Mouse (Mus musculus): Measurements from ENCODE around the gene Nlrc5. TPM values are rescaled to one million over a fixed set of nuclear protein-coding genes. Genes with fewer than 3 reads are reported as not detected.
"Not testable (repeated sequence)": the region's sequence is repeated elsewhere in the genome, so short reads cannot be mapped to it uniquely, and the experiment has no call there.

Gene Nlrc5
- polyA plus RNA-seq, 1 experiment, result 0.04 TPM

DNA sequence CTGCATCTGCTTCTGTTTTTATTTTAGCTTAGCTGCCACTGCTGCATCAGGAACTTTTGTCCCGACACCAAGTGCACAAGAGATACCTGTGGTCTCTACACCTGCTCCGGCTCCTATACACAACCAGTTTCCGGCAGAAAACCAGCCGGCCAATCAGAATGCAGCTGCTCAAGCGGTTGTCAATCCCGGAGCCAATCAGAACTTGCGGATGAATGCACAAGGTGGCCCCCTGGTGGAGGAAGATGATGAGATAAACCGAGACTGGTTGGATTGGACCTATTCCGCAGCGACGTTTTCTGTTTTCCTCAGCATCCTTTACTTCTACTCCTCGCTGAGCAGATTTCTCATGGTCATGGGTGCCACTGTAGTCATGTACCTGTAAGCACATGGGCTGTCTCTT, 42.0 kb upstream of the Nlrc5 start:
- H3K27me3 ChIP-seq (ENCODE audit: control insufficient read depth), result no peaks in the 10 kb centered on the region
- peaks cover 94% of the 10 kb centered on the region for H3K36me3 ChIP-seq (ENCODE audit: control insufficient read depth)
- H3K4me1 ChIP-seq (ENCODE audit: control insufficient read depth), result peaks cover 18% of the 10 kb centered on the region
- no peak overlapping the region for H3K4me3 ChIP-seq (replicated peaks)
- no peaks in the 10 kb centered on the region for H3K9me3 ChIP-seq (ENCODE audit: control insufficient read depth, low read length)
- no peak for TF ChIP-seq TAL1 (IDR thresholded peaks at IDR 0.05; ENCODE audit: low read length)
- TF ChIP-seq GATA1 (IDR thresholded peaks at IDR 0.05; ENCODE audit: low read length), result no peak

DNA sequence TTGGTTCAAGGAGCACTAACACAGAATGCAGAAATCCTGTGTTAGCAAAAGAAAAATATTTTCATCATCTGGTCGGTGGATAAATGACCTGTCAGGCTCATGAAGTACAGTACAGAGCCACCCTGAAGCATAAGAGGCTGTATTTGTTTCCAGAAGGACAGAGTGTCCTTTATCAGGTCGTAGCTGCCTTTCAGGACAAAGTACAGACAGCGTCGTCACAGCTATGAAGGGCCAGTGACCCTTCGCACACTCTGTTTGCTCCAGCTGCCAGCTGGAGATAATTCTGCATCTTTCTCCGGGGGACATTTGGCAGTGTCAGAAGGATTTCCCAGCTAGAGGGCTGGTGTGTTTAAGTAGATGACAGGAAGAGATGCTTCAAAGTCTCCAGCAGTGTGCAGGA, 41.5 kb upstream of the Nlrc5 start:
- Histone ChIP-seq H3K27me3 (ENCODE audit: control insufficient read depth) (no peaks in the 10 kb centered on the region), H3K4me1 (ENCODE audit: control insufficient read depth) (peaks cover 17% of the 10 kb centered on the region), H3K4me3 (replicated peaks) (no peak overlapping the region), H3K36me3 (ENCODE audit: control insufficient read depth) (peaks cover 99% of the 10 kb centered on the region), H3K9me3 (ENCODE audit: control insufficient read depth, low read length) (no peaks in the 10 kb centered on the region)
- no peak for TF ChIP-seq TAL1 (IDR thresholded peaks at IDR 0.05; ENCODE audit: low read length)
- TF ChIP-seq GATA1 (IDR thresholded peaks at IDR 0.05; ENCODE audit: low read length), result no peak

GRCm38 (mm10) chr8:94395851-94396540, 38.2 kb upstream of the Nlrc5 start:
- peaks cover 2% of the 10 kb centered on the region; the same call in 1 of the 2 replicates for H3K4me1 ChIP-seq (ENCODE audit: control insufficient read depth)

GRCm38 (mm10) chr8:94396964-94397657, 37.0 kb upstream of the Nlrc5 start:
- no peaks in the 10 kb centered on the region for H3K27me3 ChIP-seq (ENCODE audit: control insufficient read depth)
- H3K4me1 ChIP-seq (ENCODE audit: control insufficient read depth), result no peaks in the 10 kb centered on the region
- no peaks in the 10 kb centered on the region for H3K9me3 ChIP-seq (ENCODE audit: control insufficient read depth, low read length)
- H3K4me3 ChIP-seq (replicated peaks), result no peak overlapping the region
- H3K36me3 ChIP-seq (ENCODE audit: control insufficient read depth), result peaks cover 79% of the 10 kb centered on the region
- TF ChIP-seq GATA1 (IDR thresholded peaks at IDR 0.05; ENCODE audit: low read length) (no peak), TAL1 (IDR thresholded peaks at IDR 0.05; ENCODE audit: low read length) (no peak)

More at GRCm38 (mm10) chr8:94395851-94396540, 38.2 kb upstream of the Nlrc5 start:
- Histone ChIP-seq H3K4me3 (replicated peaks) (no peak overlapping the region), H3K27me3 (ENCODE audit: control insufficient read depth) (no peaks in the 10 kb centered on the region), H3K36me3 (ENCODE audit: control insufficient read depth) (peaks cover 90% of the 10 kb centered on the region), H3K9me3 (ENCODE audit: control insufficient read depth, low read length) (no peaks in the 10 kb centered on the region)
- TF ChIP-seq TAL1 (IDR thresholded peaks at IDR 0.05; ENCODE audit: low read length), result no peak
- TF ChIP-seq GATA1 (IDR thresholded peaks at IDR 0.05; ENCODE audit: low read length), result no peak

DNA sequence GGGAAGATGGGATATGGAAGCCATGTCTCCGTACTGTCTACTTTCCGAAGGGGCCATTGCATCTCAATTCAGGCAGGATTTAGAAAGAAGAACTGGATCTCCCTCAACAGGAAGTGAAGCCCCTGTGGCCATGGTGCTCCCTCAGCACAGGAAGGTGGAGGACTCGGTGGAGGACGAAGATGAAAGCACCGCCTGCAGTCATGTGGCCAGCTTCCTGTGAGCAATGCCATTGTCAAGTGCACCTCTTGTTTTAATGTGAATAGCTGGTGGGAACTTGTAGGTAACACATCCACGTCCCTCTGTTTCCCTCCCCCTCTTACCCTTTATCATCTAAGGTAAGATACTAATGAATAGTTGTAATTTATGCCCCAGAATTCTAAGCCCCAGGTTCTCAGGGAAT, 35.6 kb upstream of the Nlrc5 start:
- Histone ChIP-seq H3K9me3 (ENCODE audit: control insufficient read depth, low read length) (no peaks in the 10 kb centered on the region), H3K36me3 (ENCODE audit: control insufficient read depth) (peaks cover 65% of the 10 kb centered on the region), H3K4me1 (ENCODE audit: control insufficient read depth) (no peaks in the 10 kb centered on the region), H3K27me3 (ENCODE audit: control insufficient read depth) (no peaks in the 10 kb centered on the region), H3K4me3 (replicated peaks) (no peak overlapping the region)
- TF ChIP-seq GATA1 (IDR thresholded peaks at IDR 0.05; ENCODE audit: low read length) (no peak), TAL1 (IDR thresholded peaks at IDR 0.05; ENCODE audit: low read length) (no peak)

DNA sequence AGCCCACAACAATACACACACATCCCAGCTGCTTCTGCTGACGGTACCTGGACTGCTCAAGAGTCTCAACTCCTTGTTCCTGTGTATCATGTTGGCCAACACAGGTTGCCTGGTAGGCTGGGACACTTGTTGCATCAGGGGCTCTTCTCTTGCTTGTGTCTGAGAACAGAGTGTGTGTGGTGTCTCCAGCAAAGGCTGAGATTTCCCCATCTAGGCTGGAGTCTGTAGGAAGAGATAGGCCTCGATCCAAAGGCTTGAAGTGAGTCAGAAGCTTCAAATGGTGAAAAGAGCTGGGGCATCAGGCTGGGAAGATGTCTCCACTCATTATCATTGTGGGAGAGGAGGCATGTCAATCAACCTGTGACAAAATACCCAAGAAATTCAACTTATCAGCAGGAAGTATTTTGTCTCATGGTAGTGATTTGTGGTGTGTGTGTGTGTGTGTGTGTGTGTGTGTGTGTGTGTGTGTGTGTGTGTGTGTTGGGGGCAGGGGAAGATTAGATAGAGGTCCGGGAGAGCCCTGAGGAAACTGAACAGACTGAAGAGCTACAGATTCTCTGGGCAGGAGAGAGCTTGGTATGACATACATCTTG, 34.7 kb upstream of the Nlrc5 start:
- Histone ChIP-seq H3K4me1 (ENCODE audit: control insufficient read depth) (no peaks in the 10 kb centered on the region), H3K9me3 (ENCODE audit: control insufficient read depth, low read length) (no peaks in the 10 kb centered on the region), H3K4me3 (replicated peaks) (no peak overlapping the region), H3K27me3 (ENCODE audit: control insufficient read depth) (no peaks in the 10 kb centered on the region), H3K36me3 (ENCODE audit: control insufficient read depth) (peaks cover 56% of the 10 kb centered on the region)
- no peak for TF ChIP-seq TAL1 (IDR thresholded peaks at IDR 0.05; ENCODE audit: low read length)
- TF ChIP-seq GATA1 (IDR thresholded peaks at IDR 0.05; ENCODE audit: low read length), result no peak

DNA sequence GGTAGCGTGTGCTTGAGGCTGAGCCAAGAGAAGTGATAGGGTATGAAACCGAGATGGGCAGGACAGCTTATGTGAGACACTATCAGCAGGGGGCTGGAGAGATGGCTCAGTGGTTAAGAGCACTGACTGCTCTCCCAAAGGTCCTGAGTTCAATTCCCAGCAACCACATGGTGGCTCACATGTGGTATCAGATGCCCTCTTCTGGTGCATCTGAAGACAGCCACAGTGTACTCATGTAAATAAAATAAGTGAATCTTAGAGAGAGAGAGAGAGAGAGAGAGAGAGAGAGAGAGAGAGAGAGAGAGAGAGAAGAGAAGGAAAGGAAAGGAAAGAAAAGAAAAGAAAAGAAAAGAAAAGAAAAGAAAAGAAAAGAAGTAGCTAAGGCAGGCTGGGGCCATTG, 34.2 kb upstream of the Nlrc5 start:
- H3K4me1 ChIP-seq (ENCODE audit: control insufficient read depth); H3K9me3 ChIP-seq (ENCODE audit: control insufficient read depth, low read length); H3K27me3 ChIP-seq (ENCODE audit: control insufficient read depth); H3K4me3 ChIP-seq (replicated peaks): not testable (repeated sequence)
- peaks cover 51% of the 10 kb centered on the region for H3K36me3 ChIP-seq (ENCODE audit: control insufficient read depth)

DNA sequence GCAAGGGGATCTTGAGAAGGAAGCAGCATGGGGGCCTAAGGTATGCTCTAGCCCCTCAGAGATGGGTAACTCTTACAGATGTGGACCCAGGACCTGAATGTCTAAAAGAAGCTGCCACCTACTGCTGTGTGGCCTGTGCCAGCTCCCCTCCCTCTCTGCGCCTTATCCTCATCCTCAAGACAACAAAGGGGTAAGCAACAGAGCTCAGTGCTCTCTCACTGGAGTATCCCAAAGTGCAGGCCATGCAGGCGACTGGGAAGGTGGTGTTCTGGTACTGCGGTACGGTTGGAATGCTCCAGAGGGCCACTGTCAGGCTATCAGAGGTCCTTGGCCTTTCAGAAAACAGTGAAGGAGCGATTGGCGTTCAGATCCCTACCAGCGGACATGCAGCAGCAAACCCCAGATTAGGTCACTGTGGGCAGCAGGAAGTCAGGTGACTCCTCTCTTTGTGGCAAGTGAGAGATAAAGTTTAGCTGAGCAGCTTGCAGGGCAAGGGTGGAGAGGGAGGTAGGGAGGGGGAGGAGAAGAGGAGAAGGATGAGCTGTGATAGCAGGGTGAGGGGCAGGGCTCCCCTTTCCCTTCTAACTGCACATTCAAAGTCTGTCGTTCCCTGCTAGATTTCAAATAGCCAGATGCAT, 25.6 kb upstream of the Nlrc5 start:
- Histone ChIP-seq H3K4me3 (replicated peaks) (no peak overlapping the region), H3K27me3 (ENCODE audit: control insufficient read depth) (no peaks in the 10 kb centered on the region), H3K36me3 (ENCODE audit: control insufficient read depth) (no peaks in the 10 kb centered on the region), H3K4me1 (ENCODE audit: control insufficient read depth) (peaks cover 7% of the 10 kb centered on the region), H3K9me3 (ENCODE audit: control insufficient read depth, low read length) (no peaks in the 10 kb centered on the region)
- TF ChIP-seq GATA1 (IDR thresholded peaks at IDR 0.05; ENCODE audit: low read length) (no peak), TAL1 (IDR thresholded peaks at IDR 0.05; ENCODE audit: low read length) (no peak)

GRCm38 (mm10) chr8:94409523-94409922, 24.6 kb upstream of the Nlrc5 start:
- no peak overlapping the region for H3K4me3 ChIP-seq (replicated peaks)
- no peaks in the 10 kb centered on the region for H3K27me3 ChIP-seq (ENCODE audit: control insufficient read depth)
- H3K36me3 ChIP-seq (ENCODE audit: control insufficient read depth), result no peaks in the 10 kb centered on the region
- peaks cover 7% of the 10 kb centered on the region for H3K4me1 ChIP-seq (ENCODE audit: control insufficient read depth)
- TF ChIP-seq TAL1 (IDR thresholded peaks at IDR 0.05; ENCODE audit: low read length) (no peak), GATA1 (IDR thresholded peaks at IDR 0.05; ENCODE audit: low read length) (no peak)
- H3K9me3 ChIP-seq (ENCODE audit: control insufficient read depth, low read length), result no peaks in the 10 kb centered on the region

Measured in erythroblast, embryonic 14.5 days (primary cell).